Mouse (Mus musculus) layer of hippocampus, postnatal 10 days (tissue): ENCODE results near the gene Ppa2. TPM values are rescaled to one million over a fixed set of nuclear protein-coding genes. Genes with fewer than 3 reads are reported as not detected.
A peak's percentile ranks its signal among the peaks of the same experiment; 100 is the strongest.

ENCODE experiments used
- DNase-seq, 2 experiments: peaks; one replicate each; pipeline ENCODE4 v3.0.0; 2021; ENCODE audit warnings: low spot score in 2 of 2
- total RNA-seq, 2 experiments: library from RNA; stranded (reverse); gene quantifications; 2 replicates each; pipeline ENCODE4 v1.2.3; 2021

The Ppa2 gene
- total RNA-seq, 2 experiments from 2014 or later: 45.2 to 48.6 TPM

GRCm38 (mm10) chr3:133329406-133329805 lies 19.5 kb downstream of the Ppa2 start:
- DNase-seq: no peak

DNA sequence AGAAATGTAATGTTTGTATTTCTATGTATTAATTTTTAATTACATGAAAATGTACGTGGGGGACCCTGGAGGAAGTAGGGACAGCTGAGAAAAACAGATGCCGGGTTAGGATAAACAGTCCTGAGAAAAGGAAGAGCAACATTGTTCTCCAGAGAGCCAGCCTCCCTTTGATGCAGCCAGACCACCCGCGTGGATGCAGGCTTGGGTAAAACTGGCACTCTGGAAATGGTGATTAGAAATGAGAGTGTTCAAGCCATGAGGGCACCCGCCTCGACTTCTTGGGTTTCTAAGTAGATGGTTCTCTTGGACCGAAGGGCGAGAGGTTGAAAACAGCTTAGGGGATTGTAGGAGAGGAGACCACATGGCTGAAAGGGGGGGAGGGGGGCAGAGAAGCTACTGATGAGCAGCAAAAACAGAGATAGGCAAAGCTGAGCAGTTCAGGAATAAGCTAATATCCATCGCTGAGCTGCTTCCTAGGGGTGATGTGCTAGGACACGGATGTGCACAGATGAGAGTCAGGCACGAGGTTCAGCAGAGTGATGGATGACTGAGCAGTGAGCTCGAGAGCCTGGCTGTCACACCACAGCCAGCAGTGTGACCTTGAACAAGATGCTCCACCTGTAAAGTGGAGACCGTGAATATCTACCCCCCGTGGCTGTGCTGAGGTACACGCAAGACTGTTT lies 21.4 kb downstream of the Ppa2 start:
- no peak for DNase-seq

DNA sequence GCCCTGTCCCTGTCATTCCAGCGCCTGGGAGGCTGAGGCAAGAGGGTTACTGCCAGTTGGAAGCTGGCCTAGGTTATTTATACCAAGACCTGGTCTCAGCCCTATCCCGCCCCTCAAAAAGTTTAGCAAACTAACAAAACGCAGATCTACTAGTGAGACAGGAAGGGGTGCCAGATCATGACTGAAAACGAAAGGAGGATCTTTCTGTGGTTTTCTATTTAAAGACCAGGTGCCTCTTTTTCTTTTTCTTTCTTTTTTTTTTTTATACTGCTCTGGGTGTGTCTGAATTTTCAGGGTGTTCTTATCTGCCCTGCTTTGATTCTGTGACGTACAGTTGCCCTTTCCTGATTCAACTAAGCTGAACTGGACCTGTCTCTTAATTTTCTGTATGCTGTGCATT lies 22.4 kb downstream of the Ppa2 start:
- no peak for DNase-seq

DNA sequence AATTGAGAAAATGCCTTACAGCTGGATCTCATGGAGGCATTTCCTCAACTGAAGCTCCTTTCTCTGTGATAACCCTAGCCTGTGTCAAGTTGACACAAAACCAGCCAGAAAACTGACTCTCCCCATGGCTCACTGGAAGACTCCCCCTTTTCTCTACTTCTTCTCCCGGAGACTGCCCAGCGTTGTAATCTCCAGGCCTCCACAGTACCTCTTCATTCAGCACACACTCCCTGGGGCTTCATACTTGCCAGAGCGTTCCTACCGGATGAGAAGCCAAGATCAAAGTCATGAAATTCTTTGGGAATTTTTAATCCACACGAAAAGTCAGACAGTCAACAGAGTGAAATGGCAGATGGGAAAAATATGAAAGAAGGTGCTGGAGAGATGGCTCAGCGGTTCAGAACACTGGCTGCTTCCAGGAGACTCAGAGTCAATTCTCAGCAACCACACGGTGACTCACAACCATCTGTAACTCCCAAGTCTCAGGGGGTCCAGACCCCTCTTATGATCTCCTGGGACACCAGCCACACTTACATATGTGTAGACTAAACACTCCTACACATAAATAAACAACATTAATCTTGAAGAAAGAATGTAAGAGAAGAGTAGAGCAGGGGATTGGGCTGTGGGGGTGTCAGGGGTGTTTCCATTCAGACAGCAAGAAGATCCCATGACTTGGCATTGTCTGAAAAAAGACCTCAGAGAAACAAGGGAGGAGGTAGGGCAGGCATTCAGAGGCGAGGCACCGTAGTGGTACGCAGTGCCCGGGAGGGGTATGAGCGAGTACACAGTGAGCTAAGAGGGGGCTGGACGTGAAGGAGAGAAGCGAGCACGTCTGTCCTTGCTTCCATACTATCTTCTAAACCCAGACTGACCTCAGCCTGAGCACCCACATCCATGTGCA lies 23.6 kb downstream of the Ppa2 start:
- no peak for DNase-seq

GRCm38 (mm10) chr3:133334691-133335090 lies 24.8 kb downstream of the Ppa2 start:
- DNase-seq: no peak

DNA sequence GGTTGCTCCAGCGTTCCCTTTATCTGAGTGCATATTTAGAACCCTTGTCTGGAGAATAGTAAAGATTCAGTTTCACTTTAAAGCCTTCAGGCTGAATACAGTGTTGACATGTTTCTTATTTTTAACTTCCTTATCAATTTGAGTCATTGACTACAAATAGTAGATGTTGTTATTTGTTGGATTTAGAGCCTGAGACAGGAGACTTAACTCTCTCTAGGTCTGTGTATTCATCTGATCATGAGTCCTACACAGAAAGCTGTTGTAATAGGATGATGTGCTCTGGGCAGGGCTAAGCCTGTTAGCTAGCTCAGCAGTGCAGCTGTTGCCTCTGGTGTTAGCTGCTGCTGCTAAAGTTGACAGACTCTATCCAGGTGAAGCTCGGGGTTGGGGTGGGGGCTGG lies 25.3 kb downstream of the Ppa2 start:
- no peak for DNase-seq

DNA sequence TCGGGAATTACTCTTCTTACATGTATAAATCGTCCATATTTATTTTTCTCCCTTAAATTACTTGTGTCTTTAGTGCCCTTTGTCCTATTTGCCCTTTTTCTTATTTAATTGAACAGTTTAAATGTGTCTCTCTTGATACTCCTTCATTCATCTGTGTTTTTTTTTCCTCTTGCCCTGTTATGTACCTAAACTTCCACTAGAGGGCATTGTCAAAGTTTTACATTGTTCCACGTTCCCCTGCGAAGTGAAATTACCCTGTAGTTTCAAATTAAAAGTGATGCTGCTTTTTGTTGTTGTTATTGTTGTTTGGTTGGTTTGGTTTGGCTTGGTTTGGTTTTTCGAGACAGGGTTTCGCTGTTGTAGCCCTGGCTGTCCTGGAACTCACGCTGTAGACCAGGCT lies 26.5 kb downstream of the Ppa2 start:
- DNase-seq: no peak

- DNase-seq: peak; percentile 23 to 39
Measured at GRCm38 (mm10) chr3:133338851-133339356, 29.0 kb downstream of the Ppa2 start.

- peak; percentile 18 to 25 for DNase-seq
Measured at GRCm38 (mm10) chr3:133339411-133339823, 29.5 kb downstream of the Ppa2 start.

GRCm38 (mm10) chr3:133341106-133341505 lies 31.2 kb downstream of the Ppa2 start:
- no peak for DNase-seq

GRCm38 (mm10) chr3:133347535-133347934 lies 37.6 kb downstream of the Ppa2 start:
- no peak for DNase-seq

DNA sequence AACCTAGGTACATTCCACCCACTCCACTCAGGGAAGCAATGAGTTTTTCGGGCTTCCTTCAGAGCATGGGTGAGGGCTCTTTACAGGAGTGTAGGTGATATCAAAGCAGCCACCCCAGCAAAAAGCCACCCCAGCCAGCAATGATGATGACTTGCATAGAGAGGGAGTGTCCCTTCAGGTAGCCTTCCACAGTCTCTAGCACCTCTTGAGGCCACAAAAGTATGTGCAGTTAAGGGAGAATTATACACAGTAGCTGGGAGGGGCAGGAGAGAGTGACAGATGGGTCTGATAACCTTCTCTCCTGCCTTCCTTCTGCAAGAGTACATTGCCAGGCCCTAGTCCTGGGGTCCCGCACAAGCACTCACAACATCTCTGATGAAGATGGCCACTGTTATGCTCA lies 38.9 kb downstream of the Ppa2 start:
- DNase-seq: no peak

DNA sequence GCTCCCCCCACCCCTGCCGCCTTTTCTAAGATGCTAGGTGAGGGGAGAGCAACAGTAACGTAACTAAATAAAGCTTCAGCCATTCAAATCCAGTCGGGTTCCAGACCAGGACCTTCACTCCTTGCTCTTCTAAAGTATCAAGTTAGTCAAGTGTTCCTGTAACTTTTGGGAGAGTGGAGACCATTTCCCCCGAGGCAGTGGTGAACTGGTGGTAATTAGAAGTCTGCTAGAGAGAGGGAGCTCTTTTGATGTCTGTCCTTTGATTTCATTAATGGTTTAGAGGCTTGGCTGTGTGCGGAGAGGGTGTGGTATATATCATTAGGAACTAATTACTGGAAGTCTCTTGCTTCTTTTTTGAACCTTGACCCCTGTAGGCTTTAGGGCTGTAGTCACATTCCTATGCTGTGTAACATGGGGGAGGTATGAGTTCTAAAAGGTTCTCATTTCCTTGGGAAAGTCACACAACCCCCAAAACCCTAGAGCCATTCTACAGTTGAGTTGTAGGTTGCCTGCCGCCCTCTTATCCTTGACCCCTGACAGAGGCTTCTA lies 47.6 kb downstream of the Ppa2 start:
- DNase-seq: no peak

- DNase-seq: no peak
Measured at GRCm38 (mm10) chr3:133357977-133358376, 48.1 kb downstream of the Ppa2 start.

DNA sequence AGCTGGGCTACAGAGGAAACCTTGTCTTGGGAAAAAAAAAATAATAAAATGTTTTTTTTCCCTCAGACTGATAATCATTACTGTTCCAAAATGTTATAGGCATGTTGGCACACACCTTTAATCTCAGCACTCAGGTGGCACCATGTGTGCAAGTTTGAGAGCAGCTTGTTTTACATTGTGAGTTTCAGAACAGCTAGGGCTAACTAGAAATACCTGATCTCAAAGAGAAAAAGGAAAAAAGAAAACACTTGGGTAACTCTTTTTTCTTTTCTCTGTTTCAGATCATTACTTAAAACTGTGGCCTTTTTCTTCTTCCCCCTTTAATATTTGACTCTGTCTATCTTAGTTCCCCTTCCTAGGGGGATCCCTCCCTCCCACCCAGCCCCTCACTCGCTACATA lies 51.5 kb downstream of the Ppa2 start:
- no peak for DNase-seq

DNA sequence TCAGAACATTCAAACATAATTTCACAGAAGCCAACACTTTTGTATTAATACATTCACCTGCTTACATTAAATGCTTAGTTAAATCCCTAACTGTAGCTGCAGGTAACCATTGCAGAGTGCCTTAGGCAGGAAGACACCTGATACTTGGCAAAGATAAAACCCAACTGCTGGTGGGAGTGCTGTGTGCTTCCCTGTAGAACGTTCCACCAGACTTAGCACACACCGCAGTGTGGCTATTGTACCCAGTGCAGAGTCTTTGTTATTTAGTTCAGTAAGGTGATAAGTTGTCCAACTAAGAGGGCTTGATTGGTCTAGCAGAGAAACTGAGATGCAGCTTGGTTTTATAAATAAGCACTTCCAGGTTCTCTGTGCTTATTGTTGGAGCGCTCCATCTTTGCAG lies 54.2 kb downstream of the Ppa2 start:
- no peak for DNase-seq

DNA sequence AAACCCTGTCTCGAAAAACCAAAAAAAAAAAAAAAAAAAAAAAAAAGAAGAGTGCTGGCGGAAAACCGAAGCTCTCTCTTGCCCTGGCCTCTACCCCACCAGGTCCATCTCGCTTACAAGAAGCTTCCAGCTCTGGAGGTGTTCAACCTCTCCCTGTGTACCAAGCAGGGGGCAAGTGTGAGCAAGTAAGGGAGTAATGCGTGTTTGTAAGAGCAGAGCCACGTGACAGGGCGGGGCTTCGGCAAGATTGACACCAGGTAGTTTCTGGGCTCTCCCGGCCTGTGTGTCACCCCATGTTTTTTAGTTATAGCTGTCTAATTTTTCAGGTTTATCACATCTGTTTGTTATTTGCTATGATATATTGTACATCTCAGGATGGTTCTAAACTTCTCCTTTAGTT lies 56.2 kb downstream of the Ppa2 start:
- DNase-seq: no peak

DNA sequence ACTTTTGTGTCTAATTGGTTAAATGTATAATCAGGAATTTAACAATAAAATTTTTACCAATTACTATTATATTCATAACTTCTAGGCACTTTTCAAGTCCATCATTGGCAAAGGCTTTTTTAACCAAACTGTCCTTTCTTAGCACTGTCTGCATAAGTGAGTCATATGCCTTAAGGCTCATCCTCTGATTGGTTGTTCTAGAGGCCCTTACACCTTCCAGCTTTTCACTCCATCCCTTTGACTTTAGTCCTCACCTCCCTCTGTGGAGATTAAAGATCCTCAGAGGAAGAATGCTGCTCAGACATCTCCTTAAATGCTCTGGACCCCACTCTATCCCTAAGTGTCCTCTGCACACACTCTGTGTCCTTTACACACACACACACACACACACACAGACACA lies 68.3 kb downstream of the Ppa2 start:
- DNase-seq: no peak

GRCm38 (mm10) chr3:133379997-133380396 lies 70.1 kb downstream of the Ppa2 start:
- DNase-seq: no peak

DNA sequence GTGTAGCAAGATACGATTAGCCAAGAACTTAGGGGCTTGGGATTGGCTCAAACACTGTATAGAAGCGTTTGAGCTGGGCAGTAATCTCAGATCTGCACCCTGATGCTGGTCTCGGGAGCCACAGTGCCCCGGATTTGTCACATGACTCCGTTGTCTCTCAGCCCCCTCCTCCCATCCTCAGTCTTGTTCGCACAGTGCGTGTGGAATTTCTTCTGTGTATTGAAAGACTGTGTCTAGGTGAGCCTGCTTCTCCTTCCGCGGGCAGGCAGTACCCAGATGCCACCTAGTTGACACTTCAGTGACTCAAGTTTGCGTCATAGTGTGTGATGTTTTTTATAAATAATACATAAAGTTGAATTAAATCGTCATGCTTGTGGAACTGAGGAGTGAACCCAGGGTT lies 71.6 kb downstream of the Ppa2 start:
- no peak for DNase-seq

GRCm38 (mm10) chr3:133382147-133382546 lies 72.2 kb downstream of the Ppa2 start:
- no peak for DNase-seq

DNA sequence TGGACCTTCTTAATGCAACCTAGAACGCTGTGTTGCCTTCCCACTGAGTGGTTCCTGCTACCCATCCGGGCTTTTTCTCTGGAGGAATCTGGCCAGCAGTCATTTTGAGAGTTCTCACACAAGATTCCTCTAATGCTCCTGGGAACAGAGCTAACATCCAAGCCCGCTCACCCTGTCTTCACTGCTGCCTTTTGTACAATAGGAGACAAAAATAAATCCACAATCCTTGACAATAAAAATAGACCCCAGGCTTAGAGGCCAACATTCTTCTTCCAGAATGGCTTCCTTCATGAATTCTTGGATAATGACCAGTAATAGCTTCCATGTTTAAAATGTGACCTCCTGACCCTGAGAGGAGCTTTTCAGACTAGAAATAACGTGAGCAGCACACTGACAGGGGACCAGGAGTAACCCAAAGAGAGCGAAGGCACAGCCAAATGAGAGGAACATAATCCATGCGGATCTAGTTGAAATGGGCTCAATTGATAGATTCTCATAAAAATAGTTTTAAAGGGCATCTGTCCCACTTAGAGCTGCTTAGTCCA lies 74.3 kb downstream of the Ppa2 start:
- no peak for DNase-seq
